Mouse (Mus musculus) midbrain, postnatal 0 days (tissue): ENCODE data around the gene Alkbh5. TPM values are rescaled to one million over a fixed set of nuclear protein-coding genes. Genes with fewer than 3 reads are reported as not detected.

Source experiments
- ATAC-seq: fragments of 200-750 bp; cut with Nextera tagmentation; 2 replicates; pipeline ENCODE4 v1.8.0; 2017; ENCODE audit warnings: moderate number of reproducible peaks, mild to moderate bottlenecking, moderate TSS enrichment, moderate library complexity; ENCODE audit not compliant: low FRiP score
- DNase-seq: peaks from one replicate; pipeline ENCODE4 v3.0.0-alpha.2; 2015; ENCODE audit warnings: low spot score
- H3K27ac ChIP-seq: fragments of 300-500 bp; sonication (generic); 2 replicates; pipeline ENCODE4 v1.5.1; 2014; ENCODE audit warnings: low read depth, mild to moderate bottlenecking, low read length, mixed read lengths
- H3K27me3 ChIP-seq: fragments of 300-500 bp; sonication (generic); 2 replicates; pipeline ENCODE4 v1.6.1; 2014; ENCODE audit warnings: low read length, control low read depth, mixed read lengths; ENCODE audit not compliant: insufficient read depth
- H3K36me3 ChIP-seq: fragments of 300-500 bp; sonication (generic); 2 replicates; pipeline ENCODE4 v1.6.1; 2014; ENCODE audit warnings: low read length, control low read depth, mixed read lengths; ENCODE audit not compliant: insufficient read depth
- H3K4me1 ChIP-seq: fragments of 300-500 bp; sonication (generic); 2 replicates; pipeline ENCODE4 v1.6.1; 2014; ENCODE audit warnings: mild to moderate bottlenecking, control low read depth, antibody characterized with exemption, low read length, mixed read lengths; ENCODE audit not compliant: insufficient read depth
- H3K4me2 ChIP-seq: fragments of 300-500 bp; sonication (generic); 2 replicates; pipeline ENCODE4 v1.6.1; 2014; ENCODE audit warnings: low read depth, mild to moderate bottlenecking, low read length, mixed read lengths; ENCODE audit not compliant: poor library complexity, severe bottlenecking
- H3K4me3 ChIP-seq: fragments of 300-500 bp; sonication (generic); 2 replicates; pipeline ENCODE4 v1.5.1; 2014; ENCODE audit warnings: low read depth, mild to moderate bottlenecking, low read length, moderate library complexity
- H3K9ac ChIP-seq: fragments of 300-500 bp; sonication (generic); replicated peaks from 2 replicates; pipeline ENCODE4 v1.6.1; 2014; ENCODE audit warnings: mild to moderate bottlenecking, low read length, moderate library complexity, mixed read lengths; ENCODE audit not compliant: poor library complexity, severe bottlenecking
- H3K9me3 ChIP-seq: fragments of 300-500 bp; sonication (generic); 2 replicates; pipeline ENCODE4 v1.6.1; 2016; ENCODE audit warnings: low read length, control low read depth
- CTCF ChIP-seq: IDR thresholded peaks from 2 replicates; pipeline ENCODE4 v1.5.1; 2016; ENCODE audit warnings: antibody characterized with exemption, mild to moderate bottlenecking
- WGBS: fragments of 180-500 bp; shearing (Covaris S2); extraction: QIAGEN DNeasy Blood & Tissue Kit; methylation state at CpG from one replicate; pipeline ENCODE4 v1.1.7; 2014; 5-methylcytosine and 5-hydroxymethylcytosine counted together
- polyA plus RNA-seq: library from polyadenylated mRNA; unstranded; fragments of >200 nt; fragmentation: Nextera tagmentation; extraction: Ambion mirVana; gene quantifications from 2 replicates; pipeline ENCODE4 v1.2.1, GENCODE M21; 2015
- total RNA-seq: library from RNA; depleted of rRNA; stranded (reverse); fragments of >200 nt; gene quantifications from 2 replicates; pipeline ENCODE4 v1.2.3, GENCODE M21; 2014; rRNA removed

Alkbh5 gene
- 32.0 and 34.0 TPM in 2 replicates for total RNA-seq
- 18.4 and 23.1 TPM in 2 replicates for polyA plus RNA-seq

- H3K27ac ChIP-seq: peak within 1 kb of the TSS; percentile 98
- peaks cover 19% of the 10 kb centered on the region for H3K4me1 ChIP-seq
- TF ChIP-seq CTCF: no peak; the same call in 1 of the 2 replicates
- H3K9me3 ChIP-seq: no peaks in the 10 kb centered on the region
- peak within 1 kb of the TSS; percentile 98 for H3K4me2 ChIP-seq
- ATAC-seq: no peak
- 17% methylated on average over 9 of the region's 9 CpGs for WGBS
- H3K36me3 ChIP-seq: no peaks in the 10 kb centered on the region
- peak within 1 kb of the TSS; percentile 93 for H3K4me3 ChIP-seq
- peak within 1 kb of the TSS; percentile 70 for H3K9ac ChIP-seq
- DNase-seq: peak; percentile 45
- no peaks in the 10 kb centered on the region for H3K27me3 ChIP-seq
Measured at GRCm38 (mm10) chr11:60536180-60536858, at the start of gene Alkbh5. Gene Alkbh5, plus strand, starts transcription at chr11:60536381.

- Histone ChIP-seq H3K4me1 (no peaks in the 10 kb centered on the region), H3K27me3 (no peaks in the 10 kb centered on the region), H3K9ac (no peak overlapping the region), H3K4me3 (no peak overlapping the region), H3K9me3 (no peaks in the 10 kb centered on the region), H3K4me2 (no peak overlapping the region), H3K36me3 (no peaks in the 10 kb centered on the region), H3K27ac (no peak overlapping the region)
- DNase-seq (no peak), ATAC-seq (no peak)
- no peak for TF ChIP-seq CTCF
- WGBS: 86% methylated on average over 5 of the region's 5 CpGs
Measured at GRCm38 (mm10) chr11:60492726-60493125, 43.5 kb upstream of the Alkbh5 start.

- TF ChIP-seq CTCF: peak; percentile 60
- Histone ChIP-seq H3K36me3 (no peaks in the 10 kb centered on the region), H3K27ac (no peak overlapping the region), H3K4me2 (no peak overlapping the region), H3K4me1 (no peaks in the 10 kb centered on the region), H3K9ac (no peak overlapping the region), H3K27me3 (no peaks in the 10 kb centered on the region), H3K4me3 (no peak overlapping the region), H3K9me3 (no peaks in the 10 kb centered on the region)
- ATAC-seq: no peak
- peak; percentile 15 for DNase-seq
- 59% methylated on average over 2 of the region's 2 CpGs for WGBS
Measured at GRCm38 (mm10) chr11:60495692-60496091, 40.5 kb upstream of the Alkbh5 start.

GRCm38 (mm10) chr11:60507281-60507680, 28.9 kb upstream of the Alkbh5 start:
- H3K9me3 ChIP-seq: no peaks in the 10 kb centered on the region
- 85% methylated on average over 13 of the region's 13 CpGs for WGBS
- TF ChIP-seq CTCF: no peak
- H3K9ac ChIP-seq: no peak overlapping the region
- H3K4me2 ChIP-seq: no peak overlapping the region
- H3K27ac ChIP-seq: no peak overlapping the region
- H3K27me3 ChIP-seq: no peaks in the 10 kb centered on the region
- H3K4me3 ChIP-seq: no peak overlapping the region
- H3K4me1 ChIP-seq: peaks cover 4% of the 10 kb centered on the region; the same call in 1 of the 2 replicates
- no peaks in the 10 kb centered on the region for H3K36me3 ChIP-seq
- ATAC-seq: no peak
- DNase-seq: no peak

GRCm38 (mm10) chr11:60508950-60509349, 27.2 kb upstream of the Alkbh5 start:
- Histone ChIP-seq H3K9me3 (no peaks in the 10 kb centered on the region), H3K27ac (no peak overlapping the region), H3K4me3 (peak overlapping the region; percentile 31), H3K9ac (no peak overlapping the region), H3K4me2 (peak overlapping the region; percentile 61), H3K36me3 (no peaks in the 10 kb centered on the region), H3K4me1 (peaks cover 4% of the 10 kb centered on the region; the same call in 1 of the 2 replicates), H3K27me3 (no peaks in the 10 kb centered on the region)
- ATAC-seq: no peak
- no peak for DNase-seq
- 11% methylated on average over 11 of the region's 11 CpGs for WGBS
- TF ChIP-seq CTCF: no peak

GRCm38 (mm10) chr11:60509500-60509899, 26.7 kb upstream of the Alkbh5 start:
- H3K4me2 ChIP-seq: peak overlapping the region; percentile 61
- H3K9me3 ChIP-seq: no peaks in the 10 kb centered on the region
- no peak for TF ChIP-seq CTCF
- H3K4me1 ChIP-seq: peaks cover 4% of the 10 kb centered on the region; the same call in 1 of the 2 replicates
- H3K27ac ChIP-seq: no peak overlapping the region
- ATAC-seq (no peak), DNase-seq (no peak)
- H3K27me3 ChIP-seq: no peaks in the 10 kb centered on the region
- H3K4me3 ChIP-seq: peak overlapping the region; percentile 31
- H3K36me3 ChIP-seq: no peaks in the 10 kb centered on the region
- 1% methylated on average over 25 of the region's 25 CpGs for WGBS
- peak overlapping the region; percentile 42; the same call in 1 of the 2 replicates for H3K9ac ChIP-seq
